Mouse (Mus musculus) left cerebral cortex, adult 18-20 months (tissue): ENCODE data around the gene Phf11b. TPM values are rescaled to one million over a fixed set of nuclear protein-coding genes. Genes with fewer than 3 reads are reported as not detected.
"Not testable (repeated sequence)": the region's sequence is repeated elsewhere in the genome, so short reads cannot be mapped to it uniquely, and the experiment has no call there.

Experiments
- DNase-seq, 2 experiments: peaks; one replicate each; pipeline ENCODE4 v3.0.0; 2021 to 2022; ENCODE audit warnings: low spot score in 2 of 2, mixed read lengths in 1 of 2
- long read RNA-seq, 2 experiments: library from polyadenylated mRNA; stranded (forward); transcript quantifications; one replicate each; pipeline ENCODE4 v2.0.0; 2021
- total RNA-seq, 2 experiments: library from RNA; stranded (reverse); gene quantifications; 2 replicates each; pipeline ENCODE4 v1.2.3; 2021

The Phf11b gene
- total RNA-seq = under 1 TPM; 0.60 to 0.82 TPM
- long read RNA-seq, experiment 1 = 0 reads
- long read RNA-seq, experiment 2 = 0 reads

GRCm38 (mm10) chr14:59341189-59341588 is at the start of gene Phf11b:
Gene Phf11b (minus strand): TSS chr14:59341351.
- DNase-seq = not testable (repeated sequence)

DNA sequence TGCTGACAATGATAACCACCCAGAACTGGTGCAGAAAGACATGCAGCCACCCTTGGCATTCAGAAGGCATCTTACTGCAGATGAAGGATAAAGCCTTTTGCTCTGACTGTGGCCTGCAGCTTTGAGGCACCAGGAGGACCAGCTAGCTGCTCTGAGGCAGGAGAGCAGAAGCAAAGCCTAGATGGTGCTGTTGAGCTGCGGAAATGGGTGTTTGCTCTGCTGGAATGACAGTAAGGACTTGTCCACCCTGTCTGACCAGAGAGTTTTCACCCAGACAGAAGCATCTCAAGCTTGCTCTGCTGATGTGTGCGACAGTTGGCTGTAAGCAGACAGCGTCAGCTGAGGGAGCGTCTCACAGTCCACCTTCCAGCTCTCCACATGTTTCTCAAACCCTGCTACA is 49.0 kb upstream of the Phf11b start:
- peak; percentile 27 to 50 for DNase-seq

DNA sequence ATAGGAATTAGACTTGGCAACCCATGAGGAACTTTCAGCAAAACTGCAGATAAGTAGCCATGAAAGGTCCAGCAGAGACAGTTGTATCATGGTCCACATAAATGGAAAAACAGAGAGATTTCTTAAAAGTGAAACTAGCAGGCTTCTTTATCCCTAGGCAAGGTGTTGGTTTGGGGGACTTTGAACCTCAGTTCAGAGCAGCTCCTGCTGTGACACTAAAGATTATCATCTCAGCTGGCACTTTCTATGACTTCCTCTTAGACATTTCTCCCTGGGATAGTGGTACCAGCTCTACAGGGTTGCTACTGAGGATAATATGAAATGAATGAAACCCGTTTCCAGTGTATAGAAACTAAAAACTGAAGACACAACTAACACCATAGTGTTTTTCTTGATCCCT is 48.4 kb upstream of the Phf11b start:
- DNase-seq = no peak

DNA sequence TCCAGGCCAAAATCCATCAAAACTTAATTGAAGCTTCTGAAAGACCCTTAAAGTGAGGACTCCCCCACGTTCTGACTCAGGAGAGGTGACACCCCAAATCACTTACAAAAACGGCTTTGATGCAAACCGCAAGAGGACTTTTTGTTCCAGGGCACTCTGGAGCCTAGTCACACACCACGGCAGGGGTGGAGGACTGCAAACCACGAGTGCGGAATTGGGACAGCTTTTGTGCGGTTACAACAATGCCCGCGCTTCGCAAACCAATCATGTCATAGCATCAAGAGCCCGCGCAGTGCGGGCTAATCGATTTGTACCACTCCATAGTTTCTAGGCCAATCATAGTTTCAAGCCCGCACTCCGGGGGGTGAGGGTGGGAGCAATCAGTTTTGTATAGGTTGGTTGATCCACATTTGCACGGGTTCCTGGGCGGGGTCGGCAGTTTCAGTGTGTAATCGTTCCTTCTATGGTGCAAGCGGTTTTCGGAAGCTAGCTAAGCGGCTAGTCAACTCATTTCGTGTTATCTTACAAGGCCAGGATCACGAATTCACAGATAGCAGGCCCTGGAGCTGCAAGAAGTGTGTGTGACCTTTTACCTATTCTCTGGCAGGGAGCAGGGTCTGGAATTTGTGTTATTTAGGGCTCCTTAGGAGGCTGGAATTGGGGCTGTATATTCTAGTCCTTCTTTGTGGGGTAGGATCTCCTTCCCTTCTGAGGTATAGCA is 29.4 kb upstream of the Phf11b start:
- DNase-seq = no peak

GRCm38 (mm10) chr14:59366386-59367105 is 25.4 kb upstream of the Phf11b start:
- DNase-seq = no peak

GRCm38 (mm10) chr14:59365244-59365644 is 24.1 kb upstream of the Phf11b start, which contains the start of gene Phf11d:
Gene Phf11d (minus strand): TSS chr14:59365470.
- DNase-seq = no peak

DNA sequence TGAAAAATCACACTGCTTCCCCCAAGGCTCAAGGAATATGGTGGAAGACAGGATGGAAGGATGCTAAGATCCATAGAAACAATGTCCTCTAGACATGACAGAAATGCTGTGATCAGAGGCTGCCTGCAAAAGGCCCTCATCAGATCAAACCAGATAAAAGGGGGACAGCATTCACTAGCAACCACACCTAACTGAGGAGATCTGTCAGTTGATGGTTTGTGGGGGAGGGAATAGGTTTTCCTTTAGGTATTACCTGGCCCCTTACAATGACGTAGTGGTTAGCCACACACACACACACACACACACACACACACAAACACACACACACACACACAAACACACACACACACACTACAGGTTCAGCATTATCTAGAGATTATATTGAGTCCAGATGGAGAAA is 1.6 kb downstream of the Phf11b start:
- DNase-seq = no peak

DNA sequence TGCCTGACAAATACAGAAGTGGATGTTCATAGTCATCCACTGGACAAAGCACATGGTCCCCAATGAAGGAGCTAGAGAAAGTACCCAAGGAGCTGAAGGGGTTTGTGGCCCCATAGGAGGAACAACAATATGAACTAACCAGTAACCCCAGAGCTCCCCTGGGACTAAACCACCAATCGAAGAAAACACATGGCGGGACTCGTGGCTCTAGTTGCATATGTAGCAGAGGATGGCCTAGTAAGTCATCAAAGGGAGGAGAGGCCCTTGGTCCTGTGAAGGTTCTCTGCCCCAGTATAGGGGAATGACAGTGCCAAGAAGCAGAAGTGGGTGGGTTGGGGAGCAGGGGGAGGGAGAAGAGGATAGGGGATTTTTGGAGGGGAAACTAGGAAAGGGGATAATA is 5.1 kb downstream of the Phf11b start:
- not testable (repeated sequence) for DNase-seq

- peak; percentile 12 to 34 for DNase-seq
These were observed 10.7 kb downstream of the Phf11b start for GRCm38 (mm10) chr14:59330499-59330898.

GRCm38 (mm10) chr14:59319970-59320369 is 21.2 kb downstream of the Phf11b start:
- DNase-seq = not testable (repeated sequence)

DNA sequence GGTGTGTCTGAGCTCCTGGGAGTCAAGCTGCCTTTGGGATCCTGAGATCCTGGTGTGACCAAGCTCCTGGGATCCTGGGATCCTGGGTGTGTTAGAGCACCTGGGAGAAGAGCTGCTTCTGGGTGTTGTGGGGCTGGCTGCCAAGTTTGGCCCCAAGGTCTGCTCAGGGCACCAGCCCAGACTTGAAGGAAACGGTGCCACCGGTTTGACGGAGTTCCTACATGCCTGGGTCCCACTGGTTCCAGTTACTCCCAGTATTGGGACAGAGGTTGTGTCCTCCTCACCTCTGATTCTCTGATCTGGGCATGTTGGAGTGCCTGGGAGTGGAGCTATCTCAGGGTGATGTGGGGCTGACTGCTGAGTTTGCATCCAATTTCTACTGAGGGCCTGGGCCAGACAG is 22.1 kb downstream of the Phf11b start:
- not testable (repeated sequence) for DNase-seq

GRCm38 (mm10) chr14:59297391-59297790 is 43.8 kb downstream of the Phf11b start, which contains the start of gene Phf11a:
Gene Phf11a (minus strand): TSS chr14:59297522.
- not testable (repeated sequence) for DNase-seq

- not testable (repeated sequence) for DNase-seq
These were observed 49.4 kb downstream of the Phf11b start for GRCm38 (mm10) chr14:59291769-59292168.

GRCm38 (mm10) chr14:59274961-59275360 is 66.2 kb downstream of the Phf11b start:
- not testable (repeated sequence) for DNase-seq

Other genes with a start within 250 kb of the Phf11b start
- gene 1700129C05Rik, start 198.5 kb downstream of the Phf11b start, total RNA-seq = not detected
- gene Gm5142, start 162.6 kb downstream of the Phf11b start, total RNA-seq = not detected
- gene Rcbtb1, start 140.1 kb downstream of the Phf11b start, total RNA-seq = 10 to 100 TPM; 31.1 to 32.0 TPM
- not detected for gene Gm6904, start 81.1 kb downstream of the Phf11b start, total RNA-seq
- not detected for gene Phf11a, start 43.8 kb downstream of the Phf11b start, total RNA-seq
- under 1 TPM; 0.81 to 0.84 TPM for gene Phf11d, start 24.1 kb upstream of the Phf11b start, total RNA-seq
- under 1 TPM; 0.28 to 0.37 TPM for gene Phf11c, start 54.0 kb upstream of the Phf11b start, total RNA-seq
- gene Setdb2, start 99.5 kb upstream of the Phf11b start, total RNA-seq = 1 to 10 TPM; 4.9 to 7.1 TPM
- 10 to 100 TPM; 27.1 to 27.7 TPM for gene Cab39l, start 99.6 kb upstream of the Phf11b start, total RNA-seq